In genomic region chr10:25541097-25541496, GRCm38 (mm10) we compare ENCODE assay signal across 35 mouse cellular contexts. TPM values are rescaled to one million over a fixed set of nuclear protein-coding genes. Genes with fewer than 3 reads are reported as not detected.
"Had no signal": no experiment of that assay in that cellular context is flagged by ENCODE, and none has a peak within 500 bp of the region (broad histone marks: within the 10 kb centered on the region; RNA-seq: fewer than 3 reads in every experiment).

No protein-coding gene starts in this region.

- DNase-seq: gastrocnemius, postnatal 14 days; gastrocnemius, postnatal 36 days; heart, adult 2 months; heart, postnatal 14 days; heart, postnatal 36 days; kidney, adult 11 months; kidney, adult 2 months; kidney, adult 9 months; kidney, postnatal 14 days; kidney, postnatal 36 days had no signal

- H3K27ac ChIP-seq: heart, embryonic 13.5 days; heart, embryonic 15.5 days; hindbrain, embryonic 13.5 days; hindbrain, embryonic 15.5 days; hindbrain, postnatal 0 days; kidney, embryonic 15.5 days; kidney, postnatal 0 days; layer of hippocampus, adult 2 months; left cerebral cortex, adult 2 months; limb, embryonic 10.5 days; limb, embryonic 12.5 days; liver, embryonic 12.5 days had no signal

- H3K9me3 ChIP-seq: heart, embryonic 13.5 days; heart, embryonic 15.5 days; hindbrain, embryonic 13.5 days; hindbrain, embryonic 15.5 days; kidney, embryonic 15.5 days; limb, embryonic 10.5 days; limb, embryonic 12.5 days; liver, embryonic 12.5 days had no signal

- H3K27me3 ChIP-seq: heart, embryonic 13.5 days; heart, embryonic 15.5 days; hindbrain, embryonic 13.5 days; hindbrain, embryonic 15.5 days; kidney, embryonic 15.5 days; limb, embryonic 12.5 days; liver, embryonic 12.5 days had no signal

- H3K4me1 ChIP-seq: hindbrain, embryonic 13.5 days; hindbrain, embryonic 15.5 days; kidney, embryonic 15.5 days; limb, embryonic 10.5 days; limb, embryonic 12.5 days; liver, embryonic 12.5 days had no signal

- ATAC-seq: hindbrain, postnatal 0 days; intestine, embryonic 16.5 days; liver, embryonic 12.5 days had no signal

- H3K9ac ChIP-seq: heart, embryonic 13.5 days; heart, embryonic 15.5 days; hindbrain, embryonic 13.5 days; hindbrain, embryonic 15.5 days; kidney, embryonic 15.5 days; limb, embryonic 12.5 days; liver, embryonic 12.5 days had no signal

- H3K36me3 ChIP-seq: heart, embryonic 13.5 days; heart, embryonic 15.5 days; hindbrain, embryonic 13.5 days; hindbrain, embryonic 15.5 days; kidney, embryonic 15.5 days; limb, embryonic 10.5 days; limb, embryonic 12.5 days; liver, embryonic 12.5 days had no signal

- H3K4me2 ChIP-seq: heart, embryonic 11.5 days; heart, embryonic 13.5 days; heart, embryonic 15.5 days; hindbrain, embryonic 13.5 days; hindbrain, embryonic 15.5 days; kidney, embryonic 15.5 days; limb, embryonic 12.5 days; liver, embryonic 12.5 days had no signal

- H3K4me3 ChIP-seq: heart, adult 2 months; heart, embryonic 13.5 days; heart, embryonic 15.5 days; hindbrain, embryonic 13.5 days; hindbrain, embryonic 15.5 days; kidney, embryonic 15.5 days; layer of hippocampus, adult 2 months; left cerebral cortex, adult 2 months; limb, embryonic 10.5 days; limb, embryonic 12.5 days; liver, embryonic 12.5 days had no signal

RNA-seq across cellular contexts. Expression of gene Smlr1, which starts 5.0 kb away (rescaled TPM):
- total RNA-seq: gastrocnemius, adult 18-20 months; gastrocnemius, adult 8-10 months; gastrocnemius, postnatal 14 days; gastrocnemius, postnatal 36 days; heart, adult 2 months; heart, postnatal 14 days; heart, postnatal 36 days; hematopoietic stem cell, adult 5-6 weeks; hindbrain, postnatal 0 days; layer of hippocampus, adult 2 months; layer of hippocampus, postnatal 10 days; layer of hippocampus, postnatal 25 days; left cerebral cortex, adult 2 months; left cerebral cortex, postnatal 14 days; left cerebral cortex, postnatal 36 days had no signal
- polyA plus RNA-seq: gonadal fat pad, adult 2 months; heart, adult 2 months; heart, embryonic 11.5 days; heart, embryonic 13.5 days; heart, embryonic 15.5 days; heart, postnatal 0 days; hindbrain, embryonic 11.5 days; hindbrain, embryonic 15.5 days; hindbrain, postnatal 0 days; intestine, embryonic 14.5 days; limb, embryonic 10.5 days; limb, embryonic 12.5 days had no signal
